Mouse (Mus musculus): ENCODE results near the gene Ugt1a1.

The Ugt1a1 gene

GRCm38 (mm10) chr1:88234646-88235045 lies 22.9 kb downstream of the Ugt1a1 start:
- no peak for DNase-seq (ENCODE audit: low spot score in 2 of 2)

GRCm38 (mm10) chr1:88235046-88235893 lies 23.5 kb downstream of the Ugt1a1 start:
- DNase-seq (ENCODE audit: low spot score in 2 of 2) = no peak

GRCm38 (mm10) chr1:88235894-88236415 lies 24.2 kb downstream of the Ugt1a1 start:
- DNase-seq (ENCODE audit: low spot score in 2 of 2) = no peak

- DNase-seq (ENCODE audit: low spot score in 2 of 2) = no peak
Measured at GRCm38 (mm10) chr1:88237311-88237710, 25.6 kb downstream of the Ugt1a1 start.

- no peak for DNase-seq (ENCODE audit: low spot score in 2 of 2)
Measured at GRCm38 (mm10) chr1:88238771-88239170, 27.0 kb downstream of the Ugt1a1 start.

- no peak for DNase-seq (ENCODE audit: low spot score in 2 of 2)
Measured at GRCm38 (mm10) chr1:88240072-88240471, 28.3 kb downstream of the Ugt1a1 start.

GRCm38 (mm10) chr1:88240579-88240978 lies 28.8 kb downstream of the Ugt1a1 start:
- no peak for DNase-seq (ENCODE audit: low spot score in 2 of 2)

- no peak for DNase-seq (ENCODE audit: low spot score in 2 of 2)
Measured at GRCm38 (mm10) chr1:88243861-88244260, 32.1 kb downstream of the Ugt1a1 start.

- DNase-seq (ENCODE audit: low spot score in 2 of 2) = no peak
Measured at GRCm38 (mm10) chr1:88245881-88246280, 34.1 kb downstream of the Ugt1a1 start.

GRCm38 (mm10) chr1:88246386-88246785 lies 34.6 kb downstream of the Ugt1a1 start:
- no peak for DNase-seq (ENCODE audit: low spot score in 2 of 2)

GRCm38 (mm10) chr1:88247660-88248059 lies 35.9 kb downstream of the Ugt1a1 start:
- DNase-seq (ENCODE audit: low spot score in 2 of 2) = no peak

- DNase-seq (ENCODE audit: low spot score in 2 of 2) = no peak
Measured at GRCm38 (mm10) chr1:88248658-88249057, 36.9 kb downstream of the Ugt1a1 start.

GRCm38 (mm10) chr1:88249596-88249995 lies 37.8 kb downstream of the Ugt1a1 start:
- no peak for DNase-seq (ENCODE audit: low spot score in 2 of 2)

- no peak for DNase-seq (ENCODE audit: low spot score in 2 of 2)
Measured at GRCm38 (mm10) chr1:88250023-88250422, 38.3 kb downstream of the Ugt1a1 start.

GRCm38 (mm10) chr1:88253106-88253505 lies 41.3 kb downstream of the Ugt1a1 start:
- DNase-seq (ENCODE audit: low spot score in 2 of 2) = no peak

GRCm38 (mm10) chr1:88253540-88253939 lies 41.8 kb downstream of the Ugt1a1 start:
- no peak for DNase-seq (ENCODE audit: low spot score in 2 of 2)

GRCm38 (mm10) chr1:88254793-88255465 lies 43.2 kb downstream of the Ugt1a1 start:
- DNase-seq (ENCODE audit: low spot score in 2 of 2) = no peak

GRCm38 (mm10) chr1:88255466-88255857 lies 43.7 kb downstream of the Ugt1a1 start:
- DNase-seq (ENCODE audit: low spot score in 2 of 2) = no peak

- DNase-seq (ENCODE audit: low spot score in 2 of 2) = no peak
Measured at GRCm38 (mm10) chr1:88255989-88256754, 44.4 kb downstream of the Ugt1a1 start.

GRCm38 (mm10) chr1:88256886-88257663 lies 45.3 kb downstream of the Ugt1a1 start:
- DNase-seq (ENCODE audit: low spot score in 2 of 2) = no peak

- no peak for DNase-seq (ENCODE audit: low spot score in 2 of 2)
Measured at GRCm38 (mm10) chr1:88257681-88258080, 45.9 kb downstream of the Ugt1a1 start.

Data from thymus, postnatal 10 days (tissue).